Mouse (Mus musculus) bone marrow macrophage, adult 2 months (primary cell): ENCODE data around the gene Hcst.
A peak's percentile ranks its signal among the peaks of the same experiment; 100 is the strongest.

Experiments used
- CTCF ChIP-seq: IDR thresholded peaks from 2 replicates; pipeline ENCODE4 v1.5.1; 2012; ENCODE audit warnings: low read depth, mild to moderate bottlenecking, low read length, moderate library complexity
- POLR2A ChIP-seq: IDR thresholded peaks from 2 replicates; pipeline ENCODE4 v1.6.1; 2012; ENCODE audit warnings: mild to moderate bottlenecking, low read depth, low read length, borderline replicate concordance

- TF ChIP-seq CTCF (peak; percentile 61), POLR2A (no peak)
Observed at GRCm38 (mm10) chr7:30440697-30441096, 21.0 kb upstream of the Hcst start.
